Mouse (Mus musculus) lung, postnatal 0 days (tissue): Measurements from ENCODE around the gene Islr2.

Experiments
- CTCF ChIP-seq: IDR thresholded peaks from 2 replicates; pipeline ENCODE4 v1.5.1; 2016; ENCODE audit warnings: antibody characterized with exemption, mild to moderate bottlenecking
- EP300 ChIP-seq: IDR thresholded peaks from 2 replicates; pipeline ENCODE4 v1.6.1; 2016; ENCODE audit warnings: antibody characterized with exemption, mild to moderate bottlenecking, control low read depth

- TF ChIP-seq EP300 (no peak), CTCF (peak; percentile 96)
Measured at GRCm38 (mm10) chr9:58247064-58247759, 43.1 kb upstream of the Islr2 start.
